Mouse (Mus musculus): ENCODE results near the gene Gm4792. TPM values are rescaled to one million over a fixed set of nuclear protein-coding genes. Genes with fewer than 3 reads are reported as not detected.

The Gm4792 gene
- total and polyA plus RNA-seq, 3 experiments: not detected

GRCm38 (mm10) chr10:94310499-94311267 is 12.2 kb upstream of the Gm4792 start:
- no peak for TF ChIP-seq POLR2AphosphoS5 (IDR thresholded peaks at IDR 0.05; ENCODE audit: insufficient replicate concordance, low read depth, low read length)
- no peak for TF ChIP-seq GATA2 (IDR thresholded peaks at IDR 0.05; ENCODE audit: borderline replicate concordance, low read depth, low read length)
- no peak for TF ChIP-seq CTCF (IDR thresholded peaks at IDR 0.05; ENCODE audit: low read depth, low read length)
- TF ChIP-seq TAL1 (conservative IDR thresholded peaks at IDR 0.05; ENCODE audit: low read depth, low read length): no peak
- TF ChIP-seq GATA1 (IDR thresholded peaks at IDR 0.05; ENCODE audit: borderline replicate concordance, low read length): no peak
- Histone ChIP-seq H3K27me3 (ENCODE audit: insufficient read depth, low read length) (no peaks in the 10 kb centered on the region), H3K4me3 (ENCODE audit: low read depth, low read length) (no peak overlapping the region), H3K36me3 (replicated peaks) (no peaks in the 10 kb centered on the region), H3K4me1 (ENCODE audit: insufficient read depth, low read depth, low read length) (no peaks in the 10 kb centered on the region), H3K9me3 (replicated peaks) (no peaks in the 10 kb centered on the region)
- DNase-seq (ENCODE audit: low spot score) (no peak), ATAC-seq (ENCODE audit: extremely low read depth, insufficient number of reproducible peaks, low FRiP score, poor library complexity, severe bottlenecking) (no peak)

- H3K4me3 ChIP-seq (ENCODE audit: low read depth, low read length): no peak overlapping the region
- no peaks in the 10 kb centered on the region for H3K4me1 ChIP-seq (ENCODE audit: insufficient read depth, low read depth, low read length)
- DNase-seq (ENCODE audit: low spot score): no peak
- no peaks in the 10 kb centered on the region for H3K27me3 ChIP-seq (ENCODE audit: insufficient read depth, low read length)
- H3K36me3 ChIP-seq (replicated peaks): no peaks in the 10 kb centered on the region
- no peak for TF ChIP-seq CTCF (IDR thresholded peaks at IDR 0.05; ENCODE audit: low read depth, low read length)
- no peak for TF ChIP-seq TAL1 (conservative IDR thresholded peaks at IDR 0.05; ENCODE audit: low read depth, low read length)
- no peak for ATAC-seq (ENCODE audit: extremely low read depth, insufficient number of reproducible peaks, low FRiP score, poor library complexity, severe bottlenecking)
- no peaks in the 10 kb centered on the region for H3K9me3 ChIP-seq (replicated peaks)
Observed at GRCm38 (mm10) chr10:94305526-94305925, 7.0 kb upstream of the Gm4792 start.

- Histone ChIP-seq H3K4me3 (ENCODE audit: low read depth, low read length) (no peak overlapping the region), H3K36me3 (replicated peaks) (no peaks in the 10 kb centered on the region), H3K27me3 (ENCODE audit: insufficient read depth, low read length) (peaks cover 7% of the 10 kb centered on the region; the same call in 1 of the 2 replicates), H3K4me1 (ENCODE audit: insufficient read depth, low read depth, low read length) (no peaks in the 10 kb centered on the region), H3K9me3 (replicated peaks) (no peaks in the 10 kb centered on the region)
- DNase-seq (ENCODE audit: low spot score) (no peak), ATAC-seq (ENCODE audit: extremely low read depth, insufficient number of reproducible peaks, low FRiP score, poor library complexity, severe bottlenecking) (no peak)
- TF ChIP-seq POLR2AphosphoS5 (IDR thresholded peaks at IDR 0.05; ENCODE audit: insufficient replicate concordance, low read depth, low read length): no peak
- TF ChIP-seq CTCF (IDR thresholded peaks at IDR 0.05; ENCODE audit: low read depth, low read length): no peak
- TF ChIP-seq GATA2 (IDR thresholded peaks at IDR 0.05; ENCODE audit: borderline replicate concordance, low read depth, low read length): no peak
- TF ChIP-seq TAL1 (conservative IDR thresholded peaks at IDR 0.05; ENCODE audit: low read depth, low read length): no peak
- no peak for TF ChIP-seq GATA1 (IDR thresholded peaks at IDR 0.05; ENCODE audit: borderline replicate concordance, low read length)
Observed at GRCm38 (mm10) chr10:94304064-94304657, 5.7 kb upstream of the Gm4792 start.

- DNase-seq (ENCODE audit: low spot score) (no peak), ATAC-seq (ENCODE audit: extremely low read depth, insufficient number of reproducible peaks, low FRiP score, poor library complexity, severe bottlenecking) (no peak)
- TF ChIP-seq CTCF (IDR thresholded peaks at IDR 0.05; ENCODE audit: low read depth, low read length) (no peak), POLR2AphosphoS5 (IDR thresholded peaks at IDR 0.05; ENCODE audit: insufficient replicate concordance, low read depth, low read length) (no peak), TAL1 (conservative IDR thresholded peaks at IDR 0.05; ENCODE audit: low read depth, low read length) (no peak), GATA1 (IDR thresholded peaks at IDR 0.05; ENCODE audit: borderline replicate concordance, low read length) (no peak), GATA2 (IDR thresholded peaks at IDR 0.05; ENCODE audit: borderline replicate concordance, low read depth, low read length) (no peak)
- Histone ChIP-seq H3K4me1 (ENCODE audit: insufficient read depth, low read depth, low read length) (no peaks in the 10 kb centered on the region), H3K4me3 (ENCODE audit: low read depth, low read length) (no peak overlapping the region), H3K9me3 (replicated peaks) (no peaks in the 10 kb centered on the region), H3K27me3 (ENCODE audit: insufficient read depth, low read length) (peaks cover 15% of the 10 kb centered on the region), H3K36me3 (replicated peaks) (no peaks in the 10 kb centered on the region)
Observed at GRCm38 (mm10) chr10:94299301-94299700, 798 bp upstream of the Gm4792 start.

GRCm38 (mm10) chr10:94295923-94296605 is 2.4 kb downstream of the Gm4792 start:
- peaks cover 15% of the 10 kb centered on the region for H3K27me3 ChIP-seq (ENCODE audit: insufficient read depth, low read length)
- H3K9me3 ChIP-seq (replicated peaks): no peaks in the 10 kb centered on the region
- ATAC-seq (ENCODE audit: extremely low read depth, insufficient number of reproducible peaks, low FRiP score, poor library complexity, severe bottlenecking): no peak
- H3K4me1 ChIP-seq (ENCODE audit: insufficient read depth, low read depth, low read length): no peaks in the 10 kb centered on the region
- no peak overlapping the region for H3K4me3 ChIP-seq (ENCODE audit: low read depth, low read length)
- TF ChIP-seq GATA2 (IDR thresholded peaks at IDR 0.05; ENCODE audit: borderline replicate concordance, low read depth, low read length): no peak
- TF ChIP-seq POLR2AphosphoS5 (IDR thresholded peaks at IDR 0.05; ENCODE audit: insufficient replicate concordance, low read depth, low read length): no peak
- no peak for TF ChIP-seq CTCF (IDR thresholded peaks at IDR 0.05; ENCODE audit: low read depth, low read length)
- TF ChIP-seq GATA1 (IDR thresholded peaks at IDR 0.05; ENCODE audit: borderline replicate concordance, low read length): no peak
- no peak for TF ChIP-seq TAL1 (conservative IDR thresholded peaks at IDR 0.05; ENCODE audit: low read depth, low read length)
- DNase-seq (ENCODE audit: low spot score): no peak
- no peaks in the 10 kb centered on the region for H3K36me3 ChIP-seq (replicated peaks)
